Mouse (Mus musculus) MN1 (cell line): ENCODE results near the gene 6030458C11Rik.
A peak's percentile ranks its signal among the peaks of the same experiment; 100 is the strongest.

ENCODE experiments used
- DNase-seq: peaks from one replicate; pipeline ENCODE4 v3.0.0-alpha.2; 2016; ENCODE audit warnings: low spot score

6030458C11Rik gene

GRCm38 (mm10) chr15:12760747-12761146 is 63.7 kb downstream of the 6030458C11Rik start:
- no peak for DNase-seq

- peak; percentile 22 for DNase-seq
These were observed 66.0 kb downstream of the 6030458C11Rik start for GRCm38 (mm10) chr15:12758461-12758860.
